Mouse (Mus musculus) naive thymus-derived CD4-positive, alpha-beta T cell, adult 2 months (primary cell): Measurements from ENCODE around the gene Cpm.

Experiments
- DNase-seq: peaks from one replicate; pipeline ENCODE4 v3.0.0-alpha.2; 2011; ENCODE audit warnings: low read depth

Cpm gene

GRCm38 (mm10) chr10:117676644-117677313 lies 47.5 kb downstream of the Cpm start:
- DNase-seq = peak; percentile 73

DNA sequence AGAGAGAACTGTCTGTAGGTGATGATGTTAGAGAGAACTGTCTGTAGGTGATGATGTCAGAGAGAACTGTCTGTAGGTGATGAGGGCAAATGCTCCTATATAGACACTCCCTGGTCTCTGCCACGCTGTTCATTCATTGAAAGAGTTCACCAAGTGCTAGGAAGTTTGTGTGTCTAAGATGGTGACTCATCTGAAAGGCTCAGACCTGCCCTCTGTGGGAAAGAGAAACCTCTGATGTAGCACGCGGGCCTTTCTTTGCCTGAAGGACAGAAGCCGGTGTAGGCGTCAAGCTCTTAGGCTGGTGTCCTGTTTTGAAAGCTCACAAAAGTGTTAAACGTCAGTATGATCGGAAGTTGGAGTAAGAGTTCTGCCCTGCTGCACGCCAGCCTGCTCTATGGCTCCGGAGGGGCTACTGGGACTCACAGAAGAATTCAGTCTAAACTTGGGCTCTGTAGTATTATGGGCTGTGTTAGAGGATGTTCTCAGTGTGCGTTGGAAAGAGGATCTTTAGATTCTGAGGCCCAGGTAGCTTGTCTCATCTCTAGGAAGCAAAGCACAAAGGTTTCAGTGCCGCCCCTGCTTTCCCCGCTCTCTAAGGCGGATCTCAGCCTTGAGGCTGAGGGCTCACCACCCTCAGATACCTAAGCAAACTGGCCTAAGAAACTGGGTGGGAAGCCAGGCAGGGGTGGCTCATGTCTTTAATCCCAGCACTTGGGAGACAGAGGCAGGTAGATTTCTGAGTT lies 48.4 kb downstream of the Cpm start:
- no peak for DNase-seq

DNA sequence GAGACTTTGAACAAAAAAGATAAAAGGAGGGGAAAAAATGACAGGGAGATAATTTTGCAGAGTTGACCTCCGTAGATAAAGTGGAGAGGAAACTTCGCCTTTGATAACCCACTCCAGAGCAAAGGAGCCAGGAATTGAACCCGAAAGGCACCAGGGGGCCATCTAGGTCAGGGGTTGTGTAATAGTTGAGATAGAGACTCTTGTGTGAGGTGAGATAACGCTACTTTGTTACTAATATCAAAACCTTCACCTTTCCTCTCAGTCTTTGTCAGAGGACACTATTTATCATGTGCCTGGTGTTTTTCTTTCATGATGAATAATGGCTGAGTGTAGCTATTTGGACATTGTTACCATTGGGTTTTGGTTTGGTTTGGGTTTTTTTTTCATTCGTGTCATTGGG lies 49.1 kb downstream of the Cpm start:
- DNase-seq = no peak

- DNase-seq = no peak
These were observed 49.9 kb downstream of the Cpm start for GRCm38 (mm10) chr10:117679029-117679686.

DNA sequence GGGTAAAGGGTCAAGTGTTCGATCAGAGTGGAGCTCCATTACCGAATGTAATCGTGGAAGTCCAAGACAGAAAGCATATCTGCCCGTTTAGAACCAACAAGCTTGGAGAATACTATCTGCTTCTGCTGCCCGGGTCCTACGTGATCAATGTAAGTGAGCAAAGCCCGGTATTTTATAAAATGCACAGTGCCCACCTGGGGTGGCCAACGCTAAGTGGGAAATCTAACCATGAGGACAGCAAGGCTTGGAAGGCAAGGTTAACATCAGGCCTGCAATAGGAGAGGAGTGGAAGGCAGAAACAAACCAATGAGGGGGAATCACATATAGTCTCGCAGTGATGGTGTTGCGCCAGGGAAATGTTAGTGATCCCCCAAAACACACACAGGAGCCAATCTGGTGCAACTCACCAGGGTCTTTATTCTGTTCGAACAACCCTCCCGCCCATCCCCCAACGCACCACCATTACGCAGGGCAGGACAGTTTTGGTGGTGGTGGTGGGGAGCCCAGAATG lies 50.7 kb downstream of the Cpm start:
- DNase-seq = no peak

DNA sequence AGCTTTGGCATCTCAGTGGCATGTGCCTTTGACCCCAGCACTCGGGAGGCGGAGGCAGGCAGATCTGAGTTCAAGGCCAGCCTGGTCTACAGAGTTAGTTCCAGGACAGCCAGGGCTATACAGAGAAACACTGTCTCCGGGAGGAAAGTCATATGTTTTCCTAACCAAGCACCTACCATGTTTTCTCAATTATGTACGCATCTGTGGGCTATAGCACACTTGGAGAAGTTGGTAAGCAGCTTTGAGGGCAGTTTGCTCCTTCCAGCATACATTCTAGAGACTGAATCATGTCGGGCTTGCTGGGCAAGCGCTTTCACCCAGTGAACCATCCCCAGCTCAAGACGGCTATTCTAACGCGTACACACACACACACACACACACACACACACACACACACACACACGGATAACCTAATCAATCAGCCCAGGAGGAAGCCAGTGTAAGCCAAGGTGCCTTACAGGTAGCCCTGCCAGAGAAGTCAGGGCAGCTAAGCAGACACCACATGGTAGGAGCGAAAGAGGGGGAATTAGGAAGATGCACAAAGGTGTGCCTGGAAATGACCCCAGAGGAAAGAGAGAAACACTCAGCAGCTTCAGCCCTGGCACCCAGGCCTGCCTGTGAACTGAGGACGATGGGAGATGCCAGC lies 51.7 kb downstream of the Cpm start:
- no peak for DNase-seq

DNA sequence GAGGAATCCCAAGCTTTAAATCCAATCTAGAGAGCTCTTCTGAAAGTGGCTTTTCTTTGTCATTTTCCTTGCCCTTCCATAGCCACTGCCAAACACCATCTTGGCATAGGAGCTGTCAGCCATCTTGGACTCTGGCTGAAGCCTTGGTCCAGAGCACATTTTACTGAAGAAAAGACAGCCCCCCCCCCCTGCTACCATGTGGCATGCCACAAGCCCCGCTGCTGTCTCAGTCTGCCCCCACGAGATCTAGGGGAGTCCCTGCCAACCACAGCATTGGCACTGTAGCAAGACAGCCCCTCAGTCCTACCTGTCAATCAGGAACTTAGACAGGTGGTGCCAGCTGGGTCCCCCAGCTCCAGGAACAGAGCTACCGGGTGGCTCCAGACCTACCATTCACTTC lies 52.2 kb downstream of the Cpm start:
- DNase-seq = no peak

GRCm38 (mm10) chr10:117681999-117682857 lies 52.9 kb downstream of the Cpm start:
- peak; percentile 32 for DNase-seq

- DNase-seq = no peak
These were observed 53.8 kb downstream of the Cpm start for GRCm38 (mm10) chr10:117682858-117683733.

DNA sequence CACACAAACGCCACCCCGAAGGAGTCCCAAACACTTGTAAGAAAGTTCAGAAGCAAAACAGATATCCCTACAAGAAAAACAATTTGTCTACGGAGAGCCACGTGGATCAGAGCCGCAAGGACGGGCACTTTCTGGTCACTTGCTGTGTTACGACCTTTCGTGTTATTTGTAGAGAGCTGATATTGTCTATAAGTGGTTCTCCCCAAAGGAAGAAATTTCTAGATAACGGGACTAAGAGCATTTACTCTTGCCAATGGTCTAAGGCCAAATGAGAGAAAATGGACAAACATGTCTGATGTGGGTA lies 54.4 kb downstream of the Cpm start:
- no peak for DNase-seq

DNA sequence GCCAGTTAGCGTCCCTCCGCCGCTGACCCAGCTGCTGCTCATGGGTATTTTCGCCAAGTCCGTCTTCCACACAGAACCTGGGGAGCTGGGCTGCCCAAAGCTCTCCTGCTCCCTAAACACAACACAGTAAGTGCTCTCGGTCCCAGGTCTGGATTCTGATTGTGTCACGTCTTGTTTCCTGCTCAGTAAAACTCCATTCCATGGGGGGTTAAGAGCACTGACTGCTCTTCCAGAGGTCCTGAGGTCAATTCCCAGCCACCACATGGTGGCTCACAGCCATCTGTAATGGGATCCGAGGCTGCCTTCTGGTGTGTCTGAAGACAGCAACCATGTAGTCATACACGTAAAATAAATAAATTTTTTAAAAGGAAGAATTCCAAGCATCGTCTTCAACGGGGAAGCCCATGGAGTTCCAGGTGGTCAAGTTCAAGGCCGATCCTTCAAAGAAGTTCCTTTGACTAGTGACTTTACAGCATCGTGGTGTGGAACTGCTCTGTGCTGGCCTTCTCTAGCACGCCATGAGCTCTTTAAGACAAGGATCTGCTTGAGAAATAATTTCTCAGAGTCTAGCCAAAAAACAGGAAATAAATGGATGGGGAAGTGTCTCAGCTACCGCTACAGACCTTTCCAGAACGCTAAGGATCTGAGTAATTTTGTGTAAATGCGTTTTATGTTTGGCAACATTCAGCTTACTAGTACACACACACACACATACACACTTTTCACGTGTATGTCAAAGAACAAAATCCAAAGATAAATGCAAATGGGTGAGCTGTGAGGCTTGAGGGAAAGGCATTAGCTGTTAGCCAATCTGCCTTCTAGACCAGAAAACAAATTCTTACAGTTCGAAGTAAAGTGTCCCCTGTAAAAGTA lies 55.2 kb downstream of the Cpm start:
- DNase-seq = no peak

DNA sequence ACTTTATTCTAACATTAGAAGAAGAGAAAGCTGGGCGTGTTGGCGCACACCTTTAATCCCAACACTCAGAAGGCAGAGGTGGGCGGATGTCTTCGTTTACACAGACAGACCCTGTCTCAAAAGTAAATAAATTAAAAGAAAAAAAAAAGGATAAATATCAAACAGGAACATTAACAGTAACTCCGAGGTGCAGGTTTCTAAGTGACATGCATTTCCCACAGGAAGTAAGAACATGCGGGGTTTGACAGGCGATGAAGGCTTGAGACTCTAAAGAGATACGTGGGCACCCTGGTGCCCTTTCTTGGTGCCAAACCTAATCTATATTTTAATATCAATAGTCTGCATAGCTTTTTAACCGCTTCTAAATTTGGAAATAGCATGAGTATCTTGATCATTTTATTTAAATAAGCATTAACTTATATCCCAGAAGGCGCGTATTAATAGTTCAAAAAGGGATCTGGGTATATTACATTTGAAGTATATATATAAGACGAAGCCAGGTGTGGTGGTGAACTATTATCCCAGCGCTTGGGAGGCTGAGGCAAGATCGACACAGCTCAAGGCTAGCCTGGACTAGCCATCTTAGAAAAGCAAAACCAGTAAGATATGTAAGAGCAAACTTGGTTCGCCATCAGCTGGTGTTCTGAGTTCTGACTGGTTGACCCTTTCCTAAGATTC lies 56.0 kb downstream of the Cpm start:
- DNase-seq = no peak

DNA sequence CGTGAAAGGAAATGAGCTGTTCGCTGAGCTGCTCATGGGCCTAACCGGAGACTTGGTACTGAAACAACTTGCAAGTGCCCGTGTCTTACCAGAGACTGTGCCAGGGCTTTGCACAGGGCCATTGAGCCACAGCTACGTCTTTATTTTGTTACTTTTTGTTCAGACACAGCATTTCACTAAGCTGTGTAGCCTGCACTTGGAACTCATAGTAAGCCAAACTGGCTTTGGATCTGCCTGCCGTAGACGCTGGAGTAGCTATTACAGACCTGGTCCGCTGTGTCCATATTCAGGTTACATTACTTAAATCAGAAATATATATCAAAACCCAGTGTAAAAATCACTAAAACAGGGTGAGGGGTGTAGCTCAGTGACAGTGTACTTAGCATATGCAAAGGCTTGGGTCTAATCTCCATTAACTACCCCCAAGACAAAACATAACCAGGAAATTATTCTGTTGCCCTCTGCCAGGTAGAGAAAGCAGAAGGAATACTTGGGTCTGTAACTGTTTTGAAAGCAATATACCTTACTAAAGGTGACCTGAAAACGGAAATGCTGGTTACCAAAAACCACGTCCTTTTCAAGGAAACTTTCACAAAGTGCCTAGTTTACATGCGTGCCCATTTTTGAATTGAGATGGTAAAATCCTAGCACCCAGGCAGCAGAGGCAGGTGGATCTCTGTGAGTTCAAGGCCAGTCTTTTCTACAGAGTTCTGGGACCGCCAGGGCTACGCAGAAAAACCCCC lies 56.7 kb downstream of the Cpm start:
- DNase-seq = no peak

- DNase-seq = no peak
These were observed 57.7 kb downstream of the Cpm start for GRCm38 (mm10) chr10:117687018-117687417.

DNA sequence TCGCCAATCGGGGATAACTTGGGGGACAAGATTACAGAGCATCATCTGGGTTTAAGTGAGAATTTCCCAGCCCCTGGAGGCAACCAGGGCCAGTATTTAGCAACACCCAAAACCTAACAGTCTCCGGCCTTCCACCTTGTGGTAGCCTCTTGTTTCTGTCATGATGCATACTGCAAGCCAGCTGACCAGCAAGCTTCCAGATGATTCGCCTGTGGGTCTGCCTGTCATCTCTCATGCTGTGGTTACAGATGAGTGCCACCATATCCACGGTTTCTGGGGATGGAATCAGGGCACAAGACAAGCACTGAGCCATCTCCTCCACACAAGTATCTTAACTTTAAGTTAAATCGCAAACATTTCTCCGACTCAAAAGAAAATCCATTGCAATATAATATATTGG lies 58.3 kb downstream of the Cpm start:
- DNase-seq = no peak

- DNase-seq = peak; percentile 37
These were observed 59.2 kb downstream of the Cpm start for GRCm38 (mm10) chr10:117688204-117689151.
